Mouse (Mus musculus) left cerebral cortex, adult 6 months (tissue): ENCODE results near the gene Vmn1r74. TPM values are rescaled to one million over a fixed set of nuclear protein-coding genes. Genes with fewer than 3 reads are reported as not detected.

Experiments
- long read RNA-seq, 2 experiments: library from polyadenylated mRNA; unstranded; transcript quantifications; one replicate each; pipeline ENCODE4 v2.0.0; 2019 to 2020
- polyA plus RNA-seq: library from polyadenylated mRNA; unstranded; fragments of <200 nt; fragmentation: Nextera tagmentation; gene quantifications from 2 replicates; pipeline ENCODE4 v1.2.3, GENCODE M21; 2021

The Vmn1r74 gene
- not detected in 2 replicates for polyA plus RNA-seq
- long read RNA-seq, experiment 1 = 0 reads
- long read RNA-seq, experiment 2 = 0 reads

DNA sequence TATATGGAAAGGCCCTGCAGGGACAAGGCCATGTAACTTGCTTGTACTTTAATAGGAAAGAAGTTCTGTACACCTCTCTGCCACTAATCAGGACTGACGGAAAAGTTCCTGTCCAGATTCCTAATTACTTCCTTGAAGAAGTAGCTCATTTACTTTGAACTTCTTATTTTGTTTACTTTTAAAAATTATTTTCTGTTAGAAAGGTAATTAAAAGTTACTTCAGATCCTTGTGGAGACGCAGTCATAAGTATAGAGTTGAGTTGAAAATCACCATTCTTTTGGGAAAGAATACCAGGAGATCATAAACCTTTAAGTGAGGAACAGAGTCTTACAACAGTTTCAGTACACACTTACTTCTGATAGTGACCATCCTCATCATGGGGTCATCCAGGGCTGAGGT is at the start of gene Vmn1r74:
Vmn1r74 (plus strand) TSS at position 301 of the 400 bp plus-strand sequence.

DNA sequence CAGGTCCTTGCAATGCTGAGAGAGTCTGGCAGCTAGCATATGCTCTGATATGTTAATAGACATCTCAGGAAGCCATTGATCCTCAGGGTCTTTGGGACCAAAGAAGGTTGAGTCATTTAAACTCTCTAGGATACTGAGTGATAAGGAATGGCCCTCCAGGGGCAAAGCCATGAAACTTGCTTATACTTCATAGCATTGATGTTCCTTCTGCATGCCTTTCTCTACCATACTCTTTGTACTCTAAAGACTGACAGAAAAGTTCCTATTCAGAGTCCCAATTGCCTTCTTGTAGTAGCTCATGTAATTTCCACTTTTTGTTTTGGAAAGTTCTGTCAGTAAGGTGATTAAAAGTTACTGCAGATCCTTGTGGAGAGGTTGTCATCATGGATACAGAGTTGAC is 40.5 kb downstream of the Vmn1r74 start, which contains the start of gene Vmn1r75:
Vmn1r75 (plus strand) TSS at position 301 of the 400 bp plus-strand sequence.

Other genes starting within 250 kb of the Vmn1r74 start
- gene Zscan4-ps3, start 224.7 kb upstream of the Vmn1r74 start, polyA plus RNA-seq = not detected in 2 replicates
- gene Vmn1r72, start 153.8 kb upstream of the Vmn1r74 start, polyA plus RNA-seq = not detected in 2 replicates
- gene Vmn1r73, start 103.7 kb upstream of the Vmn1r74 start, polyA plus RNA-seq = not detected in 2 replicates
- gene Vmn1r75, start 40.6 kb downstream of the Vmn1r74 start, polyA plus RNA-seq = not detected in 2 replicates
- not detected in 2 replicates for gene Vmn1r76, start 104.2 kb downstream of the Vmn1r74 start, polyA plus RNA-seq
- gene Vmn1r77, start 202.8 kb downstream of the Vmn1r74 start, polyA plus RNA-seq = not detected in 2 replicates